Mouse (Mus musculus): Measurements from ENCODE around the gene Rps18.

DNA sequence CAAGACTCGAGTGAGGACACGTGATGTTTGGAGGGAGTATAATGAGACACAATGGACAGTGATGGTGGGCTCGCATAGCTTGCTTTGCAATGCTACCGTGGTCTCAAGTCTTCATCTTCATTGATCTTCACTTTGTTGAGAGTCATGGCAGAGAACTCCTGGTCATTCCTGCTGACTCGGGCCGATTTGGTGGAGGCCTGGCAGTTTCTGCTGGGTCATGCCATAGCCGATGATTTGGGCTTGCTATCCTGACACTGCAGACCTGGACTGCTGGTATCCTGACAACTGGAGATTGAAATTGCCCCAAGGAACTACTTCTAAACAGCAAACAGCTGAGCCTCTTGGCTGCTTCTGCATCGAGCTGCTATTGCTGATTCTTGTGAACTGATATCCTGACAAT is 39.2 kb upstream of the Rps18 start:
- TF ChIP-seq EP300 (IDR thresholded peaks at IDR 0.05; ENCODE audit: low read depth) (no peak), CTCF (IDR thresholded peaks at IDR 0.05; ENCODE audit: low read depth) (no peak)

Data from liver, embryonic 14.5 days (tissue).